Mouse (Mus musculus) lung, adult 2 months (tissue): ENCODE results near the gene Jmjd1c.

Experiments used
- CTCF ChIP-seq: fragments of 200-500 bp; IDR thresholded peaks from 2 replicates; pipeline ENCODE4 v1.5.1; 2011; ENCODE audit warnings: mild to moderate bottlenecking, low read length, control low read depth; ENCODE audit not compliant: insufficient read depth
- POLR2A ChIP-seq: fragments of 200-500 bp; IDR thresholded peaks from 2 replicates; pipeline ENCODE4 v1.6.1; 2011; ENCODE audit warnings: low read depth, mild to moderate bottlenecking, control low read depth, low read length, borderline replicate concordance; ENCODE audit errors: extremely low read depth

- TF ChIP-seq CTCF, result no peak
- TF ChIP-seq POLR2A, result no peak
Measured at GRCm38 (mm10) chr10:67065277-67065887, 30.5 kb upstream of the Jmjd1c start.
